Mouse (Mus musculus) heart, embryonic 11.5 days (tissue): ENCODE results near the gene Tbce. TPM values are rescaled to one million over a fixed set of nuclear protein-coding genes. Genes with fewer than 3 reads are reported as not detected.
"Not testable (repeated sequence)": the region's sequence is repeated elsewhere in the genome, so short reads cannot be mapped to it uniquely, and the experiment has no call there.

Source experiments
- ATAC-seq: fragments of 200-750 bp; cut with Nextera tagmentation; replicated peaks from 2 replicates; pipeline ENCODE4 v1.8.0; 2017; ENCODE audit warnings: moderate library complexity; ENCODE audit not compliant: insufficient number of reproducible peaks, low FRiP score, low TSS enrichment
- H3K27ac ChIP-seq: fragments of 300-500 bp; sonication (generic); 2 replicates; pipeline ENCODE4 v1.5.1; 2014; ENCODE audit warnings: mild to moderate bottlenecking, low read depth, low read length
- H3K27me3 ChIP-seq: fragments of 300-500 bp; sonication (generic); 2 replicates; pipeline ENCODE4 v1.6.1; 2014; ENCODE audit warnings: mild to moderate bottlenecking, low read length, mixed read lengths; ENCODE audit not compliant: control insufficient read depth, insufficient read depth
- H3K36me3 ChIP-seq: fragments of 300-500 bp; sonication (generic); 2 replicates; pipeline ENCODE4 v1.6.1; 2014; ENCODE audit warnings: mild to moderate bottlenecking, low read length, moderate library complexity, mixed read lengths; ENCODE audit not compliant: control insufficient read depth, insufficient read depth
- H3K4me1 ChIP-seq: fragments of 300-500 bp; sonication (generic); 2 replicates; pipeline ENCODE4 v1.6.1; 2014; ENCODE audit warnings: low read length; ENCODE audit not compliant: control insufficient read depth, insufficient read depth
- H3K4me2 ChIP-seq: fragments of 300-500 bp; sonication (generic); 2 replicates; pipeline ENCODE4 v1.6.1; 2014; ENCODE audit warnings: mild to moderate bottlenecking, moderate library complexity
- H3K4me3 ChIP-seq: fragments of 300-500 bp; sonication (generic); 2 replicates; pipeline ENCODE4 v1.5.1; 2014; ENCODE audit warnings: low read depth, low read length
- H3K9ac ChIP-seq: fragments of 300-500 bp; sonication (generic); 2 replicates; pipeline ENCODE4 v1.6.1; 2014; ENCODE audit warnings: mild to moderate bottlenecking, low read depth, low read length, moderate library complexity
- H3K9me3 ChIP-seq: fragments of 300-500 bp; sonication (generic); replicated peaks from 2 replicates; pipeline ENCODE4 v1.6.1; 2016; ENCODE audit warnings: low read length; ENCODE audit not compliant: control insufficient read depth
- WGBS: fragments of 180-500 bp; shearing (Covaris S2); extraction: QIAGEN DNeasy Blood & Tissue Kit; methylation state at CpG from one replicate; pipeline ENCODE4 v1.1.7; 2014; ENCODE audit not compliant: insufficient replicate concordance; 5-methylcytosine and 5-hydroxymethylcytosine counted together
- polyA plus RNA-seq: library from polyadenylated mRNA; unstranded; fragments of >200 nt; fragmentation: Nextera tagmentation; extraction: Ambion mirVana; gene quantifications from 2 replicates; pipeline ENCODE4 v1.2.1, GENCODE M21; 2014

The Tbce gene
- polyA plus RNA-seq, 1 experiment from 2014 or later, result 41.7 TPM

- Histone ChIP-seq H3K9me3 (no peaks in the 10 kb centered on the region), H3K4me1 (no peaks in the 10 kb centered on the region; the same call in 1 of the 2 replicates), H3K36me3 (peaks cover 7% of the 10 kb centered on the region), H3K9ac (no peak overlapping the region), H3K27ac (no peak overlapping the region), H3K27me3 (no peaks in the 10 kb centered on the region), H3K4me2 (no peak overlapping the region), H3K4me3 (no peak overlapping the region)
- ATAC-seq, result no peak
Observed at GRCm38 (mm10) chr13:14043851-14044250, 4.4 kb upstream of the Tbce start.

GRCm38 (mm10) chr13:14040186-14040585 lies 748 bp upstream of the Tbce start:
- Histone ChIP-seq H3K4me3 (peak overlapping the region; percentile 76), H3K9me3 (no peaks in the 10 kb centered on the region), H3K9ac (peak overlapping the region; percentile 95), H3K4me2 (peak overlapping the region; percentile 92), H3K27ac (peak overlapping the region; percentile 97), H3K36me3 (no peaks in the 10 kb centered on the region; the same call in 1 of the 2 replicates), H3K4me1 (peaks cover 6% of the 10 kb centered on the region; the same call in 1 of the 2 replicates), H3K27me3 (no peaks in the 10 kb centered on the region)
- ATAC-seq, result no peak
- 50% methylated on average over 5 of the region's 5 CpGs for WGBS

- H3K4me1 ChIP-seq, result peaks cover 6% of the 10 kb centered on the region; the same call in 1 of the 2 replicates
- H3K27ac ChIP-seq, result peak overlapping the region; percentile 97
- no peaks in the 10 kb centered on the region for H3K9me3 ChIP-seq
- H3K4me3 ChIP-seq, result peak overlapping the region; percentile 76
- H3K4me2 ChIP-seq, result peak overlapping the region; percentile 92
- H3K36me3 ChIP-seq, result no peaks in the 10 kb centered on the region; the same call in 1 of the 2 replicates
- no peaks in the 10 kb centered on the region for H3K27me3 ChIP-seq
- peak; percentile 15; the same call in 1 of the 2 replicates for ATAC-seq
- 4% methylated on average over 8 of the region's 8 CpGs for WGBS
- H3K9ac ChIP-seq, result peak overlapping the region; percentile 95
Observed at GRCm38 (mm10) chr13:14038911-14039291, 537 bp downstream of the Tbce start.

GRCm38 (mm10) chr13:14035875-14036630 lies 3.4 kb downstream of the Tbce start:
- Histone ChIP-seq H3K9me3 (no peaks in the 10 kb centered on the region), H3K9ac (no peak overlapping the region), H3K4me1 (peaks cover 6% of the 10 kb centered on the region; the same call in 1 of the 2 replicates), H3K4me2 (no peak overlapping the region), H3K4me3 (no peak overlapping the region), H3K27me3 (no peaks in the 10 kb centered on the region), H3K36me3 (no peaks in the 10 kb centered on the region), H3K27ac (no peak overlapping the region)
- WGBS, result 92% methylated on average over 11 of the region's 11 CpGs
- no peak for ATAC-seq

- H3K4me1 ChIP-seq, H3K9me3 ChIP-seq, H3K4me2 ChIP-seq, H3K27me3 ChIP-seq, H3K4me3 ChIP-seq, ATAC-seq, H3K9ac ChIP-seq, H3K36me3 ChIP-seq, H3K27ac ChIP-seq: not testable (repeated sequence)
- WGBS, result 76% methylated on average over 3 of the region's 3 CpGs
Observed at GRCm38 (mm10) chr13:14035352-14035751, 4.1 kb downstream of the Tbce start.

GRCm38 (mm10) chr13:14034073-14034348 lies 5.4 kb downstream of the Tbce start:
- no peak overlapping the region for H3K9ac ChIP-seq
- H3K27ac ChIP-seq, result peak overlapping the region; percentile 64; the same call in 1 of the 2 replicates
- no peaks in the 10 kb centered on the region for H3K27me3 ChIP-seq
- ATAC-seq, result peak; percentile 77; the same call in 1 of the 2 replicates
- no peak overlapping the region for H3K4me2 ChIP-seq
- H3K4me3 ChIP-seq, result no peak overlapping the region
- H3K36me3 ChIP-seq, result no peaks in the 10 kb centered on the region
- H3K9me3 ChIP-seq, result no peaks in the 10 kb centered on the region
- H3K4me1 ChIP-seq, result peaks cover 6% of the 10 kb centered on the region; the same call in 1 of the 2 replicates

- Histone ChIP-seq H3K36me3 (no peaks in the 10 kb centered on the region), H3K27me3 (no peaks in the 10 kb centered on the region), H3K4me1 (peaks cover 3% of the 10 kb centered on the region; the same call in 1 of the 2 replicates), H3K27ac (peak overlapping the region; percentile 64; the same call in 1 of the 2 replicates), H3K4me3 (no peak overlapping the region), H3K9ac (no peak overlapping the region), H3K9me3 (no peaks in the 10 kb centered on the region), H3K4me2 (no peak overlapping the region)
- WGBS, result 78% methylated on average over 5 of the region's 5 CpGs
- peak; percentile 52; the same call in 1 of the 2 replicates for ATAC-seq
Observed at GRCm38 (mm10) chr13:14033309-14034072, 5.9 kb downstream of the Tbce start.

- Histone ChIP-seq H3K4me3 (no peak overlapping the region), H3K27me3 (no peaks in the 10 kb centered on the region), H3K9ac (no peak overlapping the region), H3K9me3 (no peaks in the 10 kb centered on the region), H3K36me3 (peaks cover 5% of the 10 kb centered on the region; the same call in 1 of the 2 replicates), H3K4me1 (no peaks in the 10 kb centered on the region), H3K4me2 (no peak overlapping the region), H3K27ac (no peak overlapping the region)
- no peak for ATAC-seq
- 92% methylated on average over 6 of the region's 6 CpGs for WGBS
Observed at GRCm38 (mm10) chr13:14026154-14026820, 13.2 kb downstream of the Tbce start.
